Mouse (Mus musculus): ENCODE results near the gene Gm7168. TPM values are rescaled to one million over a fixed set of nuclear protein-coding genes. Genes with fewer than 3 reads are reported as not detected.
A peak's percentile ranks its signal among the peaks of the same experiment; 100 is the strongest.
"Not testable (repeated sequence)": the region's sequence is repeated elsewhere in the genome, so short reads cannot be mapped to it uniquely, and the experiment has no call there.

Gm7168 gene
- polyA plus RNA-seq, 1 experiment = 0.07 TPM

GRCm38 (mm10) chr17:13924588-13924987 lies 23.6 kb upstream of the Gm7168 start:
- Histone ChIP-seq H3K4me3 (replicated peaks; ENCODE audit: extremely low read depth, low read depth, low read length) (no peak overlapping the region), H3K4me1 (ENCODE audit: control insufficient read depth, insufficient read depth, low read length) (peaks cover 4% of the 10 kb centered on the region; the same call in 1 of the 2 replicates)
- TF ChIP-seq CTCF (IDR thresholded peaks at IDR 0.05; ENCODE audit: insufficient read depth, low read length) = no peak
- TF ChIP-seq POLR2A (IDR thresholded peaks at IDR 0.05; ENCODE audit: borderline replicate concordance, extremely low read depth, low read depth, low read length) = no peak
- 90% methylated on average over 2 of the region's 2 CpGs for WGBS
- DNase-seq = no peak

- H3K4me3 ChIP-seq (replicated peaks; ENCODE audit: extremely low read depth, low read depth, low read length) = no peak overlapping the region
- TF ChIP-seq POLR2A (IDR thresholded peaks at IDR 0.05; ENCODE audit: borderline replicate concordance, extremely low read depth, low read depth, low read length) (no peak), CTCF (IDR thresholded peaks at IDR 0.05; ENCODE audit: insufficient read depth, low read length) (no peak)
- 37% methylated on average over 3 of the region's 3 CpGs for WGBS
- DNase-seq = no peak
- H3K4me1 ChIP-seq (ENCODE audit: control insufficient read depth, insufficient read depth, low read length) = peaks cover 3% of the 10 kb centered on the region; the same call in 1 of the 2 replicates
Measured at GRCm38 (mm10) chr17:13925931-13926330, 22.2 kb upstream of the Gm7168 start.

- Histone ChIP-seq H3K4me3 (replicated peaks; ENCODE audit: extremely low read depth, low read depth, low read length) (no peak overlapping the region), H3K4me1 (ENCODE audit: control insufficient read depth, insufficient read depth, low read length) (no peaks in the 10 kb centered on the region)
- 77% methylated on average over 9 of the region's 9 CpGs for WGBS
- TF ChIP-seq POLR2A (IDR thresholded peaks at IDR 0.05; ENCODE audit: borderline replicate concordance, extremely low read depth, low read depth, low read length) (no peak), CTCF (IDR thresholded peaks at IDR 0.05; ENCODE audit: insufficient read depth, low read length) (no peak)
- no peak for DNase-seq
Measured at GRCm38 (mm10) chr17:13930421-13930820, 17.8 kb upstream of the Gm7168 start.

GRCm38 (mm10) chr17:13935364-13935763 lies 12.8 kb upstream of the Gm7168 start:
- H3K4me1 ChIP-seq (ENCODE audit: control insufficient read depth, insufficient read depth, low read length); H3K4me3 ChIP-seq (replicated peaks; ENCODE audit: extremely low read depth, low read depth, low read length); DNase-seq: not testable (repeated sequence)
- whole genome bisulfite sequencing = 95% methylated on average over 2 of the region's 2 CpGs

- WGBS = 89% methylated on average over 4 of the region's 4 CpGs
- TF ChIP-seq CTCF (IDR thresholded peaks at IDR 0.05; ENCODE audit: insufficient read depth, low read length) (no peak), POLR2A (IDR thresholded peaks at IDR 0.05; ENCODE audit: borderline replicate concordance, extremely low read depth, low read depth, low read length) (no peak)
- Histone ChIP-seq H3K4me1 (ENCODE audit: control insufficient read depth, insufficient read depth, low read length) (no peaks in the 10 kb centered on the region; the same call in none of the 2 replicates), H3K4me3 (replicated peaks; ENCODE audit: extremely low read depth, low read depth, low read length) (no peak overlapping the region)
- DNase-seq = no peak
Measured at GRCm38 (mm10) chr17:13937787-13938186, 10.4 kb upstream of the Gm7168 start.

GRCm38 (mm10) chr17:13938652-13939051 lies 9.5 kb upstream of the Gm7168 start:
- Histone ChIP-seq H3K4me1 (ENCODE audit: control insufficient read depth, insufficient read depth, low read length) (no peaks in the 10 kb centered on the region; the same call in none of the 2 replicates), H3K4me3 (replicated peaks; ENCODE audit: extremely low read depth, low read depth, low read length) (no peak overlapping the region)
- no peak for TF ChIP-seq CTCF (IDR thresholded peaks at IDR 0.05; ENCODE audit: insufficient read depth, low read length)
- TF ChIP-seq POLR2A (IDR thresholded peaks at IDR 0.05; ENCODE audit: borderline replicate concordance, extremely low read depth, low read depth, low read length) = no peak
- no peak for DNase-seq
- 31% methylated on average over 3 of the region's 3 CpGs for WGBS

GRCm38 (mm10) chr17:13939231-13939630 lies 8.9 kb upstream of the Gm7168 start:
- WGBS = 83% methylated on average over 2 of the region's 2 CpGs
- not testable (repeated sequence) for H3K4me1 ChIP-seq (ENCODE audit: control insufficient read depth, insufficient read depth, low read length); DNase-seq

GRCm38 (mm10) chr17:13940487-13940886 lies 7.7 kb upstream of the Gm7168 start:
- DNase-seq = no peak
- 74% methylated on average over 1 of the region's 1 CpGs for WGBS
- Histone ChIP-seq H3K4me1 (ENCODE audit: control insufficient read depth, insufficient read depth, low read length) (no peaks in the 10 kb centered on the region; the same call in none of the 2 replicates), H3K4me3 (replicated peaks; ENCODE audit: extremely low read depth, low read depth, low read length) (no peak overlapping the region)
- TF ChIP-seq CTCF (IDR thresholded peaks at IDR 0.05; ENCODE audit: insufficient read depth, low read length) (peak; percentile 43; the same call in 1 of the 2 replicates), POLR2A (IDR thresholded peaks at IDR 0.05; ENCODE audit: borderline replicate concordance, extremely low read depth, low read depth, low read length) (no peak)

More at GRCm38 (mm10) chr17:13939231-13939630, 8.9 kb upstream of the Gm7168 start:
- not testable (repeated sequence) for H3K4me3 ChIP-seq (replicated peaks; ENCODE audit: extremely low read depth, low read depth, low read length)

GRCm38 (mm10) chr17:13951570-13951969 lies 3.4 kb downstream of the Gm7168 start:
- H3K4me3 ChIP-seq (replicated peaks; ENCODE audit: extremely low read depth, low read depth, low read length); H3K4me1 ChIP-seq (ENCODE audit: control insufficient read depth, insufficient read depth, low read length); DNase-seq: not testable (repeated sequence)
- WGBS = 85% methylated on average over 1 of the region's 1 CpGs

- not testable (repeated sequence) for H3K4me3 ChIP-seq (replicated peaks; ENCODE audit: extremely low read depth, low read depth, low read length); DNase-seq; H3K4me1 ChIP-seq (ENCODE audit: control insufficient read depth, insufficient read depth, low read length)
- 44% methylated on average over 1 of the region's 2 CpGs for WGBS
Measured at GRCm38 (mm10) chr17:13958129-13958528, 10.0 kb downstream of the Gm7168 start.

GRCm38 (mm10) chr17:13962245-13962644 lies 14.1 kb downstream of the Gm7168 start:
- 87% methylated on average over 3 of the region's 3 CpGs for WGBS
- not testable (repeated sequence) for H3K4me1 ChIP-seq (ENCODE audit: control insufficient read depth, insufficient read depth, low read length); H3K4me3 ChIP-seq (replicated peaks; ENCODE audit: extremely low read depth, low read depth, low read length); DNase-seq

- 45% methylated on average over 1 of the region's 2 CpGs for WGBS
- H3K4me1 ChIP-seq (ENCODE audit: control insufficient read depth, insufficient read depth, low read length); DNase-seq; H3K4me3 ChIP-seq (replicated peaks; ENCODE audit: extremely low read depth, low read depth, low read length): not testable (repeated sequence)
Measured at GRCm38 (mm10) chr17:13965048-13965447, 16.9 kb downstream of the Gm7168 start.

GRCm38 (mm10) chr17:13969917-13970316 lies 21.7 kb downstream of the Gm7168 start:
- 42% methylated on average over 1 of the region's 2 CpGs for WGBS
- DNase-seq; H3K4me3 ChIP-seq (replicated peaks; ENCODE audit: extremely low read depth, low read depth, low read length); H3K4me1 ChIP-seq (ENCODE audit: control insufficient read depth, insufficient read depth, low read length): not testable (repeated sequence)

GRCm38 (mm10) chr17:13970796-13971195 lies 22.6 kb downstream of the Gm7168 start:
- 82% methylated on average over 4 of the region's 5 CpGs for WGBS
- H3K4me3 ChIP-seq (replicated peaks; ENCODE audit: extremely low read depth, low read depth, low read length); H3K4me1 ChIP-seq (ENCODE audit: control insufficient read depth, insufficient read depth, low read length); DNase-seq: not testable (repeated sequence)
